Mouse (Mus musculus) lung, postnatal 36 days (tissue): Measurements from ENCODE around the gene Mpp3.

Experiments
- DNase-seq: peaks from one replicate; pipeline ENCODE4 v3.0.0; 2022; ENCODE audit warnings: mixed read lengths

Gene Mpp3

DNA sequence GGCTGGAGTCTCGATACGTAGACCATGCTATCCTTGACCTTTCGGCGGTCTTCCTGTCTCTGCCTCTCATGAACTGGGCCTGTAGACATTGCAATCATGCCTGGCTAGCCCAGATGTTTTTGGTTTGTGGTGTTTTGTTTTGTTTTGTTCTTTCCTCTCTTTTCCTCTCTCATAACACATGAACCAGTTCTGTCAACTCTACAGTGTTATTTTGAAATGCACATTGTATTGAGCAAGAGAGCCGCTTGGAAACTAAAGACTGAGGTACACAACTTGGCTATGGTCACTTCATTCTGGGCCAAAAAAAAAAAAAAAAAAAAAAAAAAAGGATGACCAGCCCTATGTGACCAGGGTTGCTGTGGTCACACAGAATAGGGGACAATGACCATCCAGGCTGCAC, 55.6 kb downstream of the Mpp3 start:
- DNase-seq, result peak; percentile 56

DNA sequence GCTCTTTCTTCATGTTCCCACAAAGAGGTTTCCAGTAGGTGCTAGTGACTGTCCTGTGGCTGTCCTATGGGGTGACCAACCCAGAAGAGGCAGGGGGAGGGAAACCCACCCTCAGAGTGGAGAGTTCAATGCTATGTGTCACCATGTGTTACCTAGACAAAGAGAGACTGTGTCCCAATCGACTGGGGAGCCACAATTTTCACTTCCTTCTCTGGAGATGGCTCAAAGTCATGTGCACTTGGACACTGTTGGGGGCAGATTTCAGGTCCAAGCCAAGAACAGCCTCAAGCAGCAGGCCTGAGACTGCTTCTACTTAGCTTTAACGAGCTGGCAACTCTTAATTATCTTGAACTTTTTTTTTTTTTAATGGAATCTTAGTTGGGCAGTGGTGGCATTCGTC, 56.2 kb downstream of the Mpp3 start:
- DNase-seq, result peak; percentile 42

DNA sequence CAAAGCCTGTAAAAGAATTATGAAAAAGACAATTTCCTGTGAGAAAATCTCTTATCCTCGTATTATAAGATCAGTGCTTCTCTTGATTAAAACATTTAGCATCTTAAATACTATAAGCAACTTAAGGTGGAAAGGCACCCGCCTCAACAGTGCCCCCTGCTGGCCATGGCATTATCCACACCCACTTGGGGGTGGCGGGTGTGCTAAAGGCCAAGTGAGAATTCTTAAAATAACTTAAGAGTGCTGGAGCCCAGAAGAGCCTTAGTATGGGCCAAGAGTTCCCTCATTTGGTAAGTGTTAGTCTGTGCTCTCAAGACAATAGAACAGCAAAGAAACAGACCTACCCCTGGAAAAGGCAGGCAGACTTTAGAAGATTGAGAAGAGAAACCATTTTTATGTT, 56.9 kb downstream of the Mpp3 start:
- DNase-seq, result peak; percentile 76

DNA sequence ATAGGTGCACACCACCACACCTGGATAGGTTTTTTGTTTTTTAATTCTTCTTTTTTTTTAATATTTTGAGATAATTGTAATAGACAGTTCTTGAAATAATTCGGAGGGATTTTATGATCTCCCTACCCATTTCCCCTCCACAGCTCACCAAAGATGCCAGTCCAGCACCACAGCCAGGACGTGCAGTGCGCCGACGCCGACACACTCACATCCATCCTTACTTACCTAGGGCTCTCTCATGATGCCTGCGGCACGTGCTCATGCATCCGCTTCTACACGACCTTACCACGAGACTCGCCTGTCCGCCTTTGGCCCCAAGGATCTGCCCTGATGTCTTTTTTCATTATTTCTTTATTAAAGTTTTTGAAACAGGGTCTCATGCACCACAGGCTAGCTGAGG, 58.4 kb downstream of the Mpp3 start:
- no peak for DNase-seq

DNA sequence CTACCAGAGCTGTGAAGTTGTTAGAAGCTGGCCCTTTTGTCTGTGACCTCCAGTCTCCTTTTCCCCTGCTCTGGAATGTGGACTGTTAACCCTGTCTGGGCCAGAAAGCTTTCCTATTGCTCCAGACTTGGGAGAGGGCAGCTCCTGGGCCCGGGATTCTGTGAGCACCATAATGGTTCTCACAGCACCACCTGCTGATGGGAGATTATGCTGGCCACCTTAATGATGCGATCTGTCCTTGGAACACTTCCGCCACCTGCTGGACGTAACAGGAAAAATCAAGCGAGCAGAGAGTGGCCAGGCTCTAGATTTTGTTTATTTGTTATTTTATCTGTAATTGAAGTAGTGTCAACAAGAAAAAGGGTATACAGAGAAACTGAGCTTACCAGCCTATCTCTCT, 59.5 kb downstream of the Mpp3 start:
- peak; percentile 93 for DNase-seq

DNA sequence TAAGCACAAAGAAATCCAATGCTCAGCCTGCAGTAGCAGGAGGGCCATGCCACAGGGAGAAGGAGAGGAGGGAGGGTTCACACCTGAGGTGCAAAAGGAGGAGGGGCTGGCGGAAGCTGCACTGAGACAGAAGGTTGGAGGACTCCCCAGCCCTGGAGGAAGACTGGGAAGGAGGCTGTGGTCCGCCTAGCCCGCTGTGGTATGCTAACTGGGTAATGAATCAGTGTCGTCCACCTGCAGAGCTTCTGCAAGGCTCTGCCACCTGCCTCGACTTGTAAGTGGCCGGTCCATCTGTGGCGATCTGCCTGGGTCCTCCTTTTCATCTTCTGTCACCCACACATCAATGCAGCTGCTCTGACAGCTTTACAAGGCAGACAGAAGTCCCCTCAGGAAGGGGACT, 60.0 kb downstream of the Mpp3 start:
- DNase-seq, result no peak

DNA sequence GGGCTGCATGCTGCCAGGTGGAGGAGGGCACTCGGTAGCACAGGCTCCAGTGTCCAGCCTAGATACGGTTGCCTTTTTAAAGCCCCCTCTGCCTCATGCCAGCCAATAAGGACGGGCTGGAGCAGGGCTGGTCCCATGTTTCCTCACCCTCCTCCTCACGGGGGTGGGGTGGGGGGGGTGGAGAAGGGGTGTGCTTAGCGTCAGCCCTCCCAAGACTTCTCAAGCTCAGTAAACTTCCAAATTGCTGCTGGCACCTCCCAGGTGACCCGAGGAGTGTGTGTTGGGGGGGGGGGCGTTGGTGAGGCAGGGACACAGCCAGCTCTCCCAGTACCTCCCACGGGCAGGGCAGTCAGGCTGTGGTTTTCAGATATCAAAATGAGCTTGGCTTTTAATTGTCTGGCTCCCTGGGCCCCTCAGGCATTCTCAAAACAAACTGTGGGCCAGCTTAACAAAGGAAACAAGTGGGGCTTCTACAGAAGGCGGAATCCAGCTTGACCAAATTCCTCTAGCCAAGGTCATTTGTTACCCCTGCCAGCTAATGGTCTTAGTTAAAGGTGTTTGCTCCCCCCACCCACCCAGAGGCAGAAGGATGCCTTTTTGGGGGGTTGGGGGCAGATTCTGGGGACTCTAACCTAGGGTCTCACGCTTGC, 61.2 kb downstream of the Mpp3 start, which contains the start of gene Sost:
Sost (minus strand) TSS at position 51 of the 650 bp plus-strand sequence.
- DNase-seq, result no peak

DNA sequence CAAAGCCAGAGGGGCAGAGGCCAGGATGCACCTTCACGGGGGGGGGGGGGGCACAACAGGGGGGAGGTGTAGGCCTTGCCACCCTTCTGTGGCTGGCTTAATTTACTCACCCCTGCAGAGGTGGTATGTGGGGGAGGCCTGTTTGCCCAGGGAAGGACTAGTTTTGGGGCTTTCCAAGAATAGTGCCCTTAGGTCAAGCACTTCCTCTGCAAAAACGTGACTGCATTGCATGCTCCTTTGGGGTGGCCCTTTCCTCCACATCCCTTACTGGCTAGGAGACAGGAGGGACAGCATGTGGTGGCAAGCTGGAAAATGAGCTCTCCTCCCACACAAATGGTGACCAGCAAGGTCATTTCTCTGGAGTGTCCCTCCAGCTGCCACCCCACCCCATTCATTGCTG, 62.7 kb downstream of the Mpp3 start:
- DNase-seq, result no peak

DNA sequence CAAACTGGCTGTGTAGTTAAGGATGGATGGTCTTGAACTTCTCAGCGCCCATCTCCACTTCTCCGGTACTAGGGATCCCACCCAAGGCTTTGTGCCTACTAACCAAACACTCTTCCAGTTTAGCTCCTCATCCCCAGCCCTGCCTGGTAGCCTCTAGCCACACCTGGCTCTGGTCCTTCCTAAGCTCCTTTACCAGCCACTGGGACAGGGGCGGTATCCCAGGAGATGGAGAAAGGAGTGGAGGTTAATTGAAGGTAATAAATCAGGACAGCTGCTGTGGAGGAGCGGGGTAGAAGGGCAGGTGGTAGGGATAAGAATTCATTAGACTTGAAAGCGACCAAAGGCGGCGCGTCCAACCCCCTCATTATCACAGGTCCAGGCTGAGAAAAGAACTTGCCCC, 63.6 kb downstream of the Mpp3 start:
- DNase-seq, result no peak

DNA sequence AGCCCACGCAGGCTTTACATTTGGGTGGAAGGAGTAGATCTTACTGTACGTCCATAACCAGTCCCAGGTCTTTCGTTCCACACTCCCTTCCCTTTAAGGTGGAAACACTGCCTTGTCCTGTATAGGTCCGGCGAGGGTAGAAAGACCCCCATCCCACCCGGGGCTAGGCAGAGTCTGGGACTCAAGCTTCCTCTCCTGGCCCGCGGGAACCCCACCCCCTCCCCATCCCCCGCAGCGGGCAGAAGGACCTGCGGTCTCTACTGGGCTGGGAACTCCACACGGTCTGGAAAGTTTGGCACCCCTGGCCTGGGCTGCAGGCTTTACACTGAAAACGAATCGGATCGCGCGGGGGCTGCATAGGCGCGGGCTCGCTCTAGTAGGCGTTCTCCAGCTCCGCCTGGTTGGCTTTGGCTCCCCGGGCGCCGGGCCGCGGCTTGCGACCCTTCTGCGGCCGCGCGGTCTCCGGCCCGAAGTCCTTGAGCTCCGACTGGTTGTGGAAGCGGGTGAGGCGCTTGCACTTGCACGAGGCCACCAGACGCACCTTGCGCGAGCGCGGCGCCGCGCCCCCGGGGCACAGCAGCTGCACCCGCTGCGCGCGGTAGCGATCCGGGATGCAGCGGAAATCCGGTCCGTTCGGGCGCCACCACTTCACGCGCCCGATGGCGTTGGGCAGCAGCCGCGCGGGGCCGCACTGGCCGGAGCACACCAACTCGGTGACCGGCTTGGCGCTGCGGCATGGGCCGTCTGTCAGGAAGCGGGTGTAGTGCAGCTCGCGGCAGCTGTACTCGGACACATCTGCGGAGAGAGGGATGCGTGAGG, 64.6 kb downstream of the Mpp3 start:
- DNase-seq, result no peak

DNA sequence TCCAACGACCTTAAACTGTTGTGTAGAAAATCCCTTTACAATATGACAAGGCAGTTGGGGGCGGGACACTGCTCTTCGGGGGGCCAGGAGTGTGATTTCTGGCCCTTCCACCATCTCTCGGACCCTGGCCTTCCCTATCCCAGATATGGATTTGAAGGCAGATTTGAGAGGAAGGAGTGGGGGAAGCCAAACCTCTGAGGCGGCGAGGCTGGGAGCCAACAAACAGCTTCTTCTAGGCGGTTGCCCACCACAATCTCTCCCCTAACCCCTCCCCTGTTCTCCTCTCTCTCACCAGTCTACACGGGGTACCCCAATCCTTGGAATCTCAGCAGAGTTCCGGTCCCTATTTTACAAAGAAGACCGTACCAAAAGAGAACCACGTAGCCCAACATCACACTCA, 65.2 kb downstream of the Mpp3 start:
- DNase-seq, result no peak

DNA sequence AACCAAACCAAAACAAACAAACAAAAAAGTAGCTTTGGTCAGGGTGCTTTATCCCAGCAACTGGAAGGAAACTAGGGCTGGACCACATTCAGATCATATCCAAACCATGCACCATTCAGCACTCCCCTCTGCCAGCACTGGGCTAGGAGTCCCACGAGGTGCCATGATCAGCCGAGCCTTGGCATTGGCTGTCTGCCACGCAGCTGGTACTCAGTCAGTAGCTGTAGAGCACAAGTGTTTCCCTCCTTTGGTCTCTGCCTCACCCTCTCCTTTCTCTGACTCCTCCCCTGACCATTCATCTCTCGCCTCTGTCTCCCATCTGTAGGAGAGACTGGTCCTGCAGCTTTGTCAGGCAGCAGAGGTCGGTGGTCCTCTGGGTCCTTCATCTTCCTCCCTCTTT, 70.8 kb downstream of the Mpp3 start:
- no peak for DNase-seq

DNA sequence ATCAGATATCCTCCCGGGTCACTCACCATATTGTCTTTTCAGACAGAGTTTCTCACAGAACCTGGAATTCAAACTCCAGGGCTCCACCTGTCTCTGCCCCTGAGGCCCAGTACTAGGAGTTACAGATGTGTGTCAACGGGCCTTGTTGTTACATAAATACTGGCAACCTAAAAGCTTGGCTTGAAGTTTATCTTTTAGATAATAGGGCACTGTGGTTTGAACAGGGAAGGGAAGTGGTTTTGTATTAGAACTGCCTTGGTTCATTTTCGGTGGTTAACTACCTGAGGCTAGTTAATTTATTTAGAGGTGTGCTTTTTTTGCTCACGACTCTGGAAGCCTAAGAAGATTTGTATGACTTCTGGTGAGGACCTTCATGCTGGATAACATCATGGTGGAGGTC, 74.8 kb downstream of the Mpp3 start:
- no peak for DNase-seq

DNA sequence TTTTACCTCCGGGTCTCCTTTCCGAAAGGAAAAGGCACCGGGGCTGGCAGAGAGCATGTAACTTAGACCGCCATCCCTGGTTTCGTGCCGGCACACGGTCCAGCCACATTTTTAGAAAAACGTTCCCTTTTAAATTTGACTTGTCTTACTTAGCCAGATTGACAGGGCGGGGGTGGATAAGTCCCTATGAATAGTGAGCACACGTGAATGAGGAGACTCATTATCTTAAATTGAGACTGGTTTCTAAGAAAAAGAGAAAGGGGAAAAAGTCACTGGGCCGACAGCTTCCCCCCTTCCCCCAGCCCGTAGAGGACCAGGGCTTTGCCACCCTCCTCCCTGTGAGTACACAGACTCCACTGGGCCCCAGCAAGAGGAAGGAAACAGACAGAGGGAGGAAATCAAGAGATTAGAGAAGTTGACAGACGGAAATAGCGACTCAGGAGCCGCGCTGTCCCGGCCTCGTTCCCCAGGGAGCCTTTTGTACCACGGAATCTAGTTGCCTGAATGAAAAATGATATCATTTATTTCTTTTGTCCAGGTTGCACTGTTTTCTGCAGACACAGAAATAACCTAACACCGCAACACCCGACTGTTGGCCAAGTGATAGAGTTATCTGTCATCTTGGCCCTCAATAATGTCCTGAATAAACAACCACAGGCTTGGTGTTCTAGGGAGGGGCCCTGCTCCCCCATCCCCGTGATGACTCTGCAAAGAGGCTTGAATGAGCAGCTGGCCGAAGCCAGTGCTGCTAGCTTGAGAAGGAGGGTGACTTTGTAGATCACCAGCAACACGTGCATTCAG, 75.5 kb downstream of the Mpp3 start:
- peak; percentile 69 for DNase-seq

DNA sequence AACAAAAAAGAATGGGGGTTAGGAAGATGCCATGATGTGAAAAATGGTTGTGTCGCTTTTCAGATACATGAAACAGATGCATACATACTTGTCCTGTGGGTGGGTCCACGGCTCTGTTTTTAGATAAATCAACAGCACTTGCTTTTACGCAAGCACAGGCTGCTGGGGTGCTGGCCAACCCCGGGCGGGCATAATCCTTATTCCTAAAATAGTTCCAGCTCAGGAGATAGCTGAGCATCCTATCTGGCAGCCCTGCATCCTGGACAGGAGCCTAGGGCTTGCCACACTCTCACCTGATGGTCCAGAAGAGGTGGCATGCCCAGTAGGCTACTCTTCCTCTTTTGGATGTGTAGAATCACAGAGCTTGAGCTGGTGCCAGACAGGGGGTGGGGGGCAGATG, 78.2 kb downstream of the Mpp3 start:
- DNase-seq, result no peak
